Mouse (Mus musculus) fibroblast of lung, adult 2 months (primary cell): ENCODE measurements around the gene Gad2.

Experiments
- DNase-seq: peaks from one replicate; pipeline ENCODE4 v3.0.0-alpha.2; 2011; ENCODE audit warnings: low read depth

Gad2 gene

DNA sequence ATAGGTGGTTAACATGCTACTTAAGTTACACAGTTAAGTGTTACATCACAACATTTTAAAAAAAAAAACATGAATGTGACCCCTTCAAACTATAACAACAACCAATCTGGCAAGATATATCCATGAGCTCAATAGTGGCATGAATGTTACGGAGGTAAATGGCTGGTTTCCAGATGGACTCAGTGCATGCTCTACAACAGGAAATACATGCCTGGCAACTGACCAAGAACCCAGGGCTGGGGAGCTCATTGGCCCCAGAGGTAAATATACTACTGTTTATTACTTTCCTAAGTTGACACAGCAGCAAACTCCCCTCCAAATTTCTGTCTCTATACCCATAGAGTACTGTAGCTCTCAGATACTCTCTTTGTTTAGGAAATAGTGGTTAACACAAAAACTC lies 26.4 kb downstream of the Gad2 start:
- DNase-seq: no peak

GRCm38 (mm10) chr2:22651826-22652225 lies 29.8 kb downstream of the Gad2 start:
- DNase-seq: no peak

GRCm38 (mm10) chr2:22663731-22664130 lies 41.7 kb downstream of the Gad2 start:
- DNase-seq: no peak

DNA sequence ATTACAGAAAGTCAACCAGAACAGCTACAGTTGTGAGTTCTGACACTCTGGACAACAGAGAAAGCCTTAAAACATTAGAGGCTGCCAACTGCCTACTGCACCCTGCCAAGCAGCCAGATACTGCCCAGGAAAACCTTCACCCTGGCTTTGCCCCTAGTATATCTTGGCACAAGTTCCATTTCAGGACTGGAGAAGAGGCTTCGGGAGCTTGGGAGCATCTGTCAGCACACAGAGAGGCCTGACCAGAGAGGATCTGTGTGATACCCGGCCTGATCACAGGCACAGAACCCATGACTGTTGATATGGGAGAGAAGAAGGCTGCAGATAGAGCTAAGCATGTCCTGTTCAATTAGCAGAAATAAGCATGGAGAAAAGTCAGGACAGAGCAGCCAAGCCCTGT lies 48.4 kb downstream of the Gad2 start:
- DNase-seq: no peak

- DNase-seq: no peak
These were observed 49.3 kb downstream of the Gad2 start for GRCm38 (mm10) chr2:22671348-22671747.

DNA sequence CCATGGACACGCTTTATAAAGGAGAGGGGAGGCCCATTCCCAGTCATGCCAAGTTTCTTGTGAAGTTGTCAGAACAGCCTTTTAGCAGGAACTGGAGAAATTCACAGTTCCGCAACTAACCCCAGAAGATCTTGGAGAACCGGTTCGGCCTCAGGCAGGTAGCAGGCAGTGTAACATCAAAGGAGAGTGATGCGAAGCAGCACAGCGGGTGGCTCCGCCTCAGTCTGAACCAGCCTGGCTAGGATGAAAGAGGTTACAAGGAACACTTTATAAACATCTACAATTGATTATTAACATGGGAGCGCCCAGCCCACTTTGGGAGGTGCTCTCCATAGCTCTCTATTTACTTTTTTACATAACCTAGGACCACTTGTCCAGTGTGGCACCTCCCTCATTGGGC lies 55.1 kb downstream of the Gad2 start:
- no peak for DNase-seq

DNA sequence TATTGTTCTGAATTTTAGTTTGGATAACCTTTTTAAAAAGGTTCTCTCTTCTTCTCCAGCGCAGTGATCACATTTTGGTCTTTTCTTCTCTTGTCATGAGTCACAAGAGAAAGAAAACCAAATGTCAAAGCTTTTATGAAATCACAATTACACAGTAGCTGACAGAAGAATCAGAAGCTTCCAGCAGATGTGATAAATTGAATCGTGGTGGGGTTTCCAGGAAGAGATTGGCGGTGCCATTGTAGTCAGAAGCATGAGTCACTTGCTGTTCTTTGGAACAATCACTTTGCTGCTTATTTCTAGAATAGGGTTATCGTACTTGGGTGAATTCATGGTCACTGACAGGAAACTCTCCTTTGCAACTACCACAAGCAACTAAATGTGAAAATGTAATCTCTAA lies 57.9 kb downstream of the Gad2 start:
- DNase-seq: no peak

GRCm38 (mm10) chr2:22689969-22690368 lies 68.0 kb downstream of the Gad2 start:
- DNase-seq: no peak

DNA sequence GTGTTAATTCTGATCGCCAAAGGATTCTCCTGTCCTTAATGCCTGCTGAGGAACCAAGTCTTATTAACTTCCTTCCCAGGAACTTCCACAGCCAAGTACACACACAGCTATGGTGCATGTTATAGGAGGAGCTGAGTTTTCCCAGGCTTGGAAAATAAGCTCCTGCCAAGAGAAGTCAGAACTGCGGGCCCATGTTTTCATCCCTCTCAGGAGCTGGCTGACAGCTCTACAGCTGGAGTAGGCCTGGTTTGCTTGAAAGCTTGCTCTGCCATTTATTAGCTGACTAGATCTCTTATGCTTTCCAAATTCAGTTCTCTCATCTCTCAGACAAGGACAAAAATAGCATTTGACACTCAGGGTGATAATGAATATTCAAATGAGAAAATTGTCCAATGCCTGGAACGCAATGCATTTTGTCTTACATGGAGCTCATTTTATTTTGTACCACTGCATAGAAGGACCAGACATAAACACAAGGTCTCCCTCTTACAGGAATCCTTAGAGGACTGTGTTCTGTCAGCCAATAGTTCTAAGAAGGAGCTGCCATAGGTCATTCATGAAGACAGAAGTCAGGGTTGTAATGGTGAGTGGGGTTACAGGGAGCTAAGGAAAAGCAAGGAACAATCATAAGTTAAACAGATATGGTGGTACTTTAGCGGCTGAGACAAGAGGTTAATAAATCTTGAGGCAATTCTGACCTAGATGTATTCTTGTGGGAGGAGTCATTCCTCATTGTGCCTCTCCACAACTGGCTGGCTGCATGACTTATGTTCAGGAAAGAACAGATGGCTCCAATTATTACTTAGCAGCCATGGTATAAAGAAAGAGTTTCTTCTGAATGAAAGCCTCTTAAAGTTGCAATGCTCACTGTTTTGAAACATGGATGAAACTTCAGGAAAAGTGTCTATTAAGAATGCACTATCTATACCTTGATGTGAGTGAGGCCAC lies 83.0 kb downstream of the Gad2 start:
- DNase-seq: no peak

GRCm38 (mm10) chr2:22706233-22706632 lies 84.2 kb downstream of the Gad2 start:
- DNase-seq: no peak

GRCm38 (mm10) chr2:22721522-22722470 lies 99.8 kb downstream of the Gad2 start:
- peak; percentile 55 for DNase-seq

DNA sequence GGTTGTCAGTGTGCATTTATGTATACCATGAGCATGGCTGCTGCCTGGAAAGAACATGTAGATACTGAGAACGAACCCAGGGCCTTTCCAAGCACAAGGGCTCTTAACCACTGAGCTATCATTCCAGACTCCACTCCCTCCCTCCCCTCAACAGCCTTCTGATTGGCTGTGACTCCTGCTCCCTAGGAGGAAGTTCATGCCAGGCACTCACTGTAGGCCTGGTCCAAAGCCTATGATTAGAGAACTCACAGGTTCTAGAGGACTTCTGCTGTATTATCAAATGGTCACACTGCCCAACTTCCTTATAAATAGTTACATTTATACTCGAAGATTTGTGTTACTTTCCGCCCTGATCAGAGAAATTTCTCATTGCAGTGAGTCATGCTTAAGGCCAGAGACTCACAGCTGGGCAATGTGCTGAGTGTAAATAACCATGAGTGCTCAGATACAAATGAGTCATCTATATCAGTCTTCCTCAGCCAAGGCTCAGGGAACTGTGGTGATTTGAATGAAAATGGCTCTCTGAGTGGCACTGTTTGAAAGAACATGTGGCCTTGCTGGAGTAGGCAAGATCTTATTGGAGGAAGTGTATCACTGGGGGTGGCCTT lies 102.0 kb downstream of the Gad2 start:
- DNase-seq: peak; percentile 56

- no peak for DNase-seq
These were observed 105.1 kb downstream of the Gad2 start for GRCm38 (mm10) chr2:22727113-22727512.

GRCm38 (mm10) chr2:22736134-22736533 lies 114.1 kb downstream of the Gad2 start:
- no peak for DNase-seq

GRCm38 (mm10) chr2:22739369-22739768 lies 117.4 kb downstream of the Gad2 start:
- no peak for DNase-seq

DNA sequence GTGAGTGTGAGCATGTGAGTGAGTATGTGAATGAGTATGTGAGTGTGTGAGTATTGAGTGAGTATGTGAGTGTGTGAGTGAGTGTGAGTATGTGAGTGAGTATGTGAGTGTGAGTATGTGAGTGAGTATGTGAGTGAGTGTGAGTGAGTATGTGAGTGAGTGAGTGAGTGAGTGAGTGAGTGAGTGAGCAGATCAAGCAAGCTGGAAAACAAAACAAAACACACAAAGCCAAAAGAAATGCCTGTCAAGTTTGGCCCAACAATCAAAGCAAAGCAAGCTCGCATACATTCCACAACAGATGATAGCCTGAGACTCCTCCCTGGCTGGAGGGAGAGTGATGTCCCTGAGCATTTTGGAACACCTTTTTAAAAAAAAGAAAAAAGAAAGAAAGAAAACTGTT lies 118.4 kb downstream of the Gad2 start:
- no peak for DNase-seq

DNA sequence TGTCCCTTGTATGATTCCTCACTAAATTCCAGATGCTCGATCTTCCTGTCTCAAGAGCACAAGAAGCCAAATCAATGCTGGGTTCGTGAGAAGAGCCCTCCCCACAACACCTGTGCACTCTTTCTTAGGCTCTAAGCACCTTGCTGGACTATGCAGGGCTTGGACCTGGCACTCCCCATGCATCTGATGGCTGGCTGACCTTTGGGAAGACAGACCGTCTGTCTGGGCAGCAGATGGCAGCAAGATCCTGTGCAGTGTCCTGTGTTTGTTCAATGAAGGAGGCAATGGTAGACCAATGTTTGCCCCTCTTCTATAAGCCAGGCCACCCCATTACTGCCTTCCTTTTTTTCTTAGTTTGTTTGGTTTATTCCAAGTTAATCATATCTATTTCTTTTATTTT lies 119.2 kb downstream of the Gad2 start:
- DNase-seq: no peak
